Mouse (Mus musculus): ENCODE results near the gene Lsm14a.

- TF ChIP-seq CTCF (IDR thresholded peaks at IDR 0.05; ENCODE audit: low read depth) (no peak), EP300 (IDR thresholded peaks at IDR 0.05; ENCODE audit: low read depth) (no peak)
Measured at GRCm38 (mm10) chr7:34381733-34382132, 11.4 kb downstream of the Lsm14a start.
